Mouse (Mus musculus): ENCODE data around the gene Mxra7.

- no peak for TF ChIP-seq CTCF (conservative IDR thresholded peaks at IDR 0.05; ENCODE audit: low read length)
- TF ChIP-seq NANOG (IDR thresholded peaks at IDR 0.05; ENCODE audit: borderline replicate concordance, low read length): no peak
- TF ChIP-seq POU5F1 (IDR thresholded peaks at IDR 0.05; ENCODE audit: borderline replicate concordance, low read length): no peak
Measured at GRCm38 (mm10) chr11:116836283-116836682, 8.4 kb upstream of the Mxra7 start.
